Mouse (Mus musculus): ENCODE measurements around the gene Rnf32.

The Rnf32 gene

GRCm38 (mm10) chr5:29274746-29275145 lies 79.0 kb downstream of the Rnf32 start:
- no peak for DNase-seq

All from cerebellum, adult 11-12 months (tissue).